Mouse (Mus musculus): ENCODE results near the gene Rnf114.

The Rnf114 gene

GRCm38 (mm10) chr2:167541761-167542160 lies 49.3 kb downstream of the Rnf114 start:
- no peak for DNase-seq

GRCm38 (mm10) chr2:167542361-167542760 lies 49.9 kb downstream of the Rnf114 start:
- no peak for DNase-seq

- DNase-seq: no peak
Observed at GRCm38 (mm10) chr2:167543121-167544003, 50.9 kb downstream of the Rnf114 start.

- no peak for DNase-seq
Observed at GRCm38 (mm10) chr2:167544004-167544356, 51.5 kb downstream of the Rnf114 start.

GRCm38 (mm10) chr2:167544456-167544855 lies 52.0 kb downstream of the Rnf114 start:
- no peak for DNase-seq

GRCm38 (mm10) chr2:167546447-167547195 lies 54.2 kb downstream of the Rnf114 start:
- DNase-seq: no peak

GRCm38 (mm10) chr2:167547444-167547843 lies 55.0 kb downstream of the Rnf114 start:
- DNase-seq: no peak

GRCm38 (mm10) chr2:167548961-167549360 lies 56.5 kb downstream of the Rnf114 start:
- DNase-seq: no peak

- DNase-seq: no peak
Observed at GRCm38 (mm10) chr2:167550341-167550854, 58.0 kb downstream of the Rnf114 start.

GRCm38 (mm10) chr2:167551342-167551920 lies 59.0 kb downstream of the Rnf114 start:
- DNase-seq: peak in 1 of 2 experiments; percentile 43

GRCm38 (mm10) chr2:167552292-167552691 lies 59.8 kb downstream of the Rnf114 start:
- DNase-seq: no peak

- no peak for DNase-seq
Observed at GRCm38 (mm10) chr2:167552927-167553402, 60.5 kb downstream of the Rnf114 start.

GRCm38 (mm10) chr2:167555766-167556165 lies 63.3 kb downstream of the Rnf114 start:
- no peak for DNase-seq

- DNase-seq: no peak
Observed at GRCm38 (mm10) chr2:167559413-167559812, 67.0 kb downstream of the Rnf114 start.

- no peak for DNase-seq
Observed at GRCm38 (mm10) chr2:167562101-167562500, 69.7 kb downstream of the Rnf114 start.

GRCm38 (mm10) chr2:167563035-167563434 lies 70.6 kb downstream of the Rnf114 start:
- no peak for DNase-seq

GRCm38 (mm10) chr2:167563703-167564102 lies 71.3 kb downstream of the Rnf114 start:
- DNase-seq: no peak

GRCm38 (mm10) chr2:167564551-167565311 lies 72.3 kb downstream of the Rnf114 start:
- no peak for DNase-seq

- DNase-seq: no peak
Observed at GRCm38 (mm10) chr2:167565312-167565656, 72.8 kb downstream of the Rnf114 start.

- peak; percentile 28 to 44 for DNase-seq
Observed at GRCm38 (mm10) chr2:167565682-167566081, 73.2 kb downstream of the Rnf114 start.

Measured in spleen, adult 18-20 months (tissue).